Mouse (Mus musculus) heart, postnatal 25 days (tissue): ENCODE measurements at regions not wholly inside any gene's neighbourhood (a gene's known extent, or its start where the extent isn't known, plus 50 kb on each side); places are given as distances from the start of the nearest gene placed in this dataset.

ENCODE experiments used
- DNase-seq: peaks from one replicate; pipeline ENCODE4 v3.0.0; 2022; ENCODE audit warnings: low spot score
- intact Hi-C: fragments of 180-260 bp; cut with DNase I; formaldehyde crosslinking; loops from one replicate; pipeline ENCODE4 v1.15.1; 2025

DNA sequence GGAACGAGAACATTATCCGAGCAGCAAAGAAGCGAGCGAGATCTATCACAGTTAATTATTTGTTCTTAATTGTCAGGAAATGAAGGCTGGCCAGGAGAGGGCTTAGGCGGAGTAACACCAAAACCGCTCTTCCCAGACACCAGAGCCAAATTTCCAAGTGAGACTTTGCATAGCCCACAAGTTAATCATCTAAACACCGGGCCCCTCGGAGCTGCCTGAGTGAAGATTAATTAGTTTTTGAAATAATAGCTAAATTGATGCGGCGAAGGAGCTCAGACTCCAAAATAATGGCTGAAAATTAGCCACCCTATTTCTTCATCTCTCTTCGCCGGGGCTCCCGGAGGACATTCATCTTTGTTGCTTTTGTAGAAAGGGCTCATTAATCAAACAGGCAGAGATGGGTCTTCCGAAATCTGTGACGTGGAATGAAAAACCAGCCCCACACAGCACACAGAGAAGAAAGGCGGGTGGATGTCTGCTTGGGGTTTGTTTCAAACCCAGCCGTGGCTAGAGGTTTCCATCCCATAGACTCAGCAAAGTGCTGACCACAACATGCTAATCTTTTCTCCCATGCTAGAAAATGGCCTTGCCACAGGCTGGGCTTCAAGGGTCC is 193.7 kb downstream of the Suds3 start:
- intact Hi-C loops: no loop called here
- DNase-seq: no peak

DNA sequence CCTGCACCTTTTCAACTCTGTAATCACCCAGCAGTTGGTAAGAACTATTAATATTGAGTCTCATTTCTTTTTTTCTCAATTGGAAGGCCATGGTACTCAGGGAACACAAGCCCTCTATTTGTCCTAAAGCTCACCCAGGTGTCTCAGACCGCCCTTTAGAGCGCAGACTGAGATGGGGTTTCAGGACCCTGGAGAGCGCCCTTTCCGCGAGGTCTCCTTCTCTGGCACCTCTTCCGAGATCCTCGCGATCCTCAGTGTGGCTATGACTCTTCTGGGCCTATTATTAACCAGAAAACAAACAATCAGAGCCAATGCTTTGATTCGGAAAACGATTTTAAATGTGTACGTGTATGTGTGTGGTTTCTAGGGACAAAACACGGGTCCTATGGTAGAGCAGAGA is 201.0 kb downstream of the Suds3 start:
- DNase-seq: no peak
- intact Hi-C loops: no loop called here

DNA sequence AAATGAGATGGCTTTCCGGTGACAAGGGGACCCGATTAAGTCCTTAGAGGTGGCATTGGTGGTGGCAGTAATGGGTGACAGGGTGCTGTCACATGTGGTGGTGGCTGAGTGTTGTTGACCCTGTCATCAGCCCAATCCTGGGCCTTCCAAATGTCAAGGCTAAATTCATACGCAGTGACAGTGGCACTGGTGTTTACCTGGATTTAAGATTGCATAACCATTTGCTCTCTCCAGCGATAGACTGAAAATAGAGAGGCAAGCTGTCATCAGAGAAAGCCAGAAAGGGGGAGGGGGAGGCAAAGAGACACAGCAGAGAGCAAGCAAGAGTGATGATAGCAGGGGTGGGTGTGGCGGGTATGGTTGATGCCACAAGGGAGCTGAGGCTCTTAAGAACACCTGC is 215.1 kb downstream of the Suds3 start:
- DNase-seq: no peak
- intact Hi-C loops: no loop called here

DNA sequence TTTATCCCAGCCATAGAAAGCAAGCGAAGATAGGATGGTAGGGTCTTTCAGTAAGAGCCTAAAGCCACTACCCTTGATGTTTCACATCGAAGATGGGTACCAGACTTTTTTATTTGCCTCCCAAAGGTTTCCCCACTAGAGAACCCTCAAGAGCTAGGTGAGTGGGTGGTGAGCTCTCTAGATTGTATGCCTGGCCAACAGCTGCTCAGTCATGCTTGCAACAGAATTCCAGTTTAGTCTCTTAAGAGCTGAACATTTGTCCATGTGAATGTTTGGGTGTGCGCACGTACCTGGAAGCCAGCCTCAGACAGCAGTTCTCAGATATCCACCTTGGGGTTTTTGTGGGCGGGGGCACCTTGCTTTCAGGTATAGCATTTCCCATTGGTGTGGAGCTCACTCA is 218.5 kb downstream of the Suds3 start:
- DNase-seq: no peak
- intact Hi-C loops: no loop called here

DNA sequence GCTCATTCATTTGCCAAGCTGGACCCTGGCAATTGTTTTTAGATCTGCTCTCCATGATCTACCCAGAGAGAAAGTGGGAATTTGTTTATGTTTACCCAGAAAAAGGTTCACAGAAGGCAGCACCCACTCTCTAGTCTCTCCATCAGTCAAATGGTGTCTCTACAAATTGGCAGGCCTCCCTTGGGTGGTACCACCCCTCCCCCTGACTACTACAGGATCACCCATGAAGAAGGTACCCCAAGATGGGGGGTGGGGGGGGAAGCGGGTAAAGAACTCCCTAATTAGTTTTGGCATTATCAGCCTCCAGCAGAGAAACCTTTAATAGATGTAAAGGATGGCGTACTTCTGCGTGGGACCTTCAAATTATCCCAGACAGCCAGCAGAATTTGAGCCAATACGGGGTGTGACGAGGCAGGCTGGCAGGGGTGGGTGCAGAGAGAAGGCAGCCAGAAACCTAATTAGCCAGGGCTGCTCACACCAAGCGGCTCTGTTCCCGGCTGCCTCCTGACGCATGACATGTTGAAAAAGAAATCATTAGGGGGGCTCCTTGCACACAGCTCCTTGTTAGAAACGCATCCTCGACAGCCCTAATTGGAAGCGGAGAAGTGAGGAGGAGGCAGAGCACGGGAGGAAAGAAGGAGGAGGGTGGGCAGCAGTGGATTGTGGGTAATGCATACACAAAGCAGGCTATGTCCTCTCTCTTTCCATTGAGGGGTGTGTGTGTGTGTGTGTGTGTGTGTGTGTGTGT is 220.7 kb downstream of the Suds3 start:
- no peak for DNase-seq
- intact Hi-C loops: no loop called here

DNA sequence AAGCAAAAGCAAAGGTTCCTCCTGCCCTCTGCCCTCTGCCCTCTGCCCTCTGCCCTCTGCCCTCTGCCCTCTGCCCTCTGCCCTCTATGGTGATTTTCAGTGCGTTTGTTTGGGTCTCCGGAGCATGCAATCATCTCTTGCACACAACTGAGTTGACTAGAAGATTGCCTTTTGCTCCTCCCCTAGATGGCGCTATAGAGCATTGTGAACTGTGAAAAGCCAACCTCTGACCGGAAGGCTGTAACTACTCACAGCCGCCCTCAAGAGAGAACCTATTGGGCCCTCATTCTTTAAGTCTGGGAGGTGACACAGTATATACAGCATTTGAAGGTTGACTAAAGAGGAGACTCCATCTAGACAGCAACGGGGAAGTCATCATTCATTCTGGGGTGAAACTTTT is 221.3 kb downstream of the Suds3 start:
- intact Hi-C loops: loop anchor here (1.0 kb wide), 1 partner anchor 143 kb away; no protein-coding TSS in a partner anchor
- no peak for DNase-seq

GRCm38 (mm10) chr5:116892877-116893276 is 223.0 kb downstream of the Suds3 start:
- intact Hi-C loops: no loop called here
- DNase-seq: no peak

DNA sequence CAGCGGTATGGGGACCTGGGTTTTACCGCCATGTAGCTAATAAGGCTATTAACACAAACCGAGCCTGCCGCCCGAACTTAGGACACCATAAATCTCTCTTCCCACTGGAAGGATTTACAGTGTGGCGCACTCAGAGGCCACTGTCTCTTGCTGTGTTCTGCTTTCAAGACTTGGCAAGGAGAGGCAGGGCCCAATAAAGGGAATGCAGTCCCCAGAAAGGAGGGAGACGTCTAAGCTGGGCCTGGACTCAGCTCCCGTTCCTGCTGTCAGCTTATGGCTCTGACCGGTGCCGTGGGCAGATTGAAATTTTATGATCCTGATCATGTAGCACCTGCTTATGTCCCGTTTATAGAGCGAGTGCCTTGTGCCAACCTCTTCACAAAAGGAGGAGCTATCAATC is 226.7 kb downstream of the Suds3 start:
- intact Hi-C loops: no loop called here

DNA sequence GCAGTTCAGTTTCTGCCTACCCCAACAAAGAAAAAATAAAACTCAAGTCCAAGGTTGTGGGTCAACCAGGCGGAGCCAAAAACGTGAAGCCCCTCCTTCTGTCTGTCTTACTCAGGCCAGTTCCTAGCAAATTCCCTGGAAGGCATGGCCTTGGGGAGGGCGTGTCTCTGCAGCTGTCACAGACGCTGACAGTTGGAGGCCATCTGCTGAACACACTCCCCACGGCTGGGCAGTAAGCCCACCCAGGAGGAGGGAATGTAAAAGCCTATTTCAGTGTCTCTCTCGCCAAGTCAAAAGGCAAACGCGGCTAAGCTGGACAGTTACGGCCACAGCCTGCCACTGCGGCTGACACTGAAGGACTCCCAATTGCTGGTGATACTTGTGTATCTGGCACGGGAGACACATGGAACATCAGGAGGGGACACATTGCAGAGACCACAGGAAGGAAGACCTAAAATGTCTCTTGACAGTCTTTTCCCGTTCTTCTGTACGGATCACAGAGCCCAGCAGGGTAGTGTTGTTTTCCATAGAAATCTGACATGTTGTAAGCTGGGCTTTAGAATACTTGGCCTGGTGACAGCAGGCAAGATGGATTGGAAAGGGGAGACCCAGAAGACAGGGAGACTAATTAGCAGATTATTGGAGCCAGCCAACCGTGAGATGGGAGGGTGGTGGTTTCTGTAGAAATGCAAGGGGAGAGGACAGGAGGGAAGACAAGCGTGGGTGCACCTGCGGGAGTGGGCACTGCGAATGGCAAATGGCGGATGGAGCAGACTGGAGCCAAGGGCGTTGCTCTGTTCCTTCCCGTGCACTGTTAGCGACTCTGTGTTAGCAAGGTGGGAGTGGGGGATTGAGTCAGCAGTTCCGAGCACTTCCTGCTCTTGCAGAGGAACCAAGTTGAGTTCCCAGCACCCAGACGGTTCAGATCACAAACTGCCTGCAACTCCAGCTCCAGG is 229.5 kb downstream of the Suds3 start:
- intact Hi-C loops: no loop called here

More for the DNA sequence above, 226.7 kb downstream of the Suds3 start:
- DNase-seq: no peak

GRCm38 (mm10) chr5:116879761-116880160 is 236.2 kb downstream of the Suds3 start:
- DNase-seq: no peak
- intact Hi-C loops: no loop called here

More for the DNA sequence above, 229.5 kb downstream of the Suds3 start:
- no peak for DNase-seq

GRCm38 (mm10) chr5:116874941-116875340 is 241.0 kb downstream of the Suds3 start:
- intact Hi-C loops: no loop called here
- DNase-seq: no peak

DNA sequence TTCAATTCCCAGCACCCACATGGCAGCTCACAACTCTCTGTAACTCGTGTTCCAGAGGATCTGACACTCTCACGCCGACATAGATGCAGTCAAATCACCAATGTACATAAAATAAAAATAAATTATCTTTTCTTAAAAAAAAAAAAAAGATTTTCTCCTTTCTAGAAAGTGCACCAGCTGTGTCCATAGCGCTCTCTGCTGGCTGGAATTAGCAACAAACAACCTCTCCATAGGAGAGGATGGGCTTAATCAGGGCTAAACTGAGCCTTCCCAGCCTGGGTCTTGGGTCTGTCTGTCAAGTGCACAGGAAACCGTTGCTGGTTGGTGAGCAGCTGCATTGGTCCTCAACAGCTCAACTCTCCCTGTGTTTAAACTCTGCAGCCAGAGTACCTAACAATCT is 247.8 kb downstream of the Suds3 start:
- no peak for DNase-seq
- intact Hi-C loops: no loop called here

DNA sequence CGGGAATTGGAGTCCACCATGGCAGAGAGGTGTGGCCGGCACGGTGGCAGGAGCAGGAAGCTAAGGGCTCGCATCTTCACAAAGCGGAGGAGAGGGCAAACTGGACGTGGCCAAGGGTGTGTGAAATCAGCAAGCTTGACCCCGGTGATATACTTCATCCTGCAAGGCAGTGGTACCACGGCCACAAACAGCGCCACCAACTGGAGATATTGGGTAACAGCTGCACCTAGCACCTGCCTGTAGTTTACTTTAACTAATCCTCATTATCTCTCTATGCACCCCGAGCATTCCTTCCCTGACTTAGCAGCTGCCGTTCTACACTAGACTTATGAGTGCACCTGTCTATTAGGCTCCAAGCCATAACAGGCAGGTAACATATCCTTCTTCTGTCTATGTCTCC is 251.6 kb downstream of the Suds3 start:
- intact Hi-C loops: no loop called here
- no peak for DNase-seq

GRCm38 (mm10) chr5:116852691-116853090 is 261.1 kb upstream of the Srrm4 start:
- intact Hi-C loops: no loop called here
- no peak for DNase-seq

DNA sequence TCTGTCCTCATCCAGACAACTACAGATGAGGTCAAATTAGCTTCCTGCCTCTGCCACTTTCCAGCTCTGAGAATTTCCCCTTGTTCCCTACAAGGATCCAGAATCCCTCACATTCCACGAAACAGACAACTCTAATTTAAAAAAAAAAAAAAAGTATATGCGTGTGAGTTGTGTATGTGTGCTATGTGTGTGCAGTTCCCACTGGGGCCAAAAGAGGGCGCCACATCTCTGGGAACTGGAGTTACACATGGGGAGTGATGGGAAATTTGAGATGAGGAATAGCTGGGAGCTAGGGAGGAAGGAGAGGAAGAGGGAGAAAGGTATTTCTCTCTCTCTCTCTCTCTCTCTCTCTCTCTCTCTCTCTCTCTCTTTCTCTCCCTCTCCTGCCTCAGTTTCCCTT is 240.3 kb upstream of the Srrm4 start:
- DNase-seq: no peak
- intact Hi-C loops: no loop called here

DNA sequence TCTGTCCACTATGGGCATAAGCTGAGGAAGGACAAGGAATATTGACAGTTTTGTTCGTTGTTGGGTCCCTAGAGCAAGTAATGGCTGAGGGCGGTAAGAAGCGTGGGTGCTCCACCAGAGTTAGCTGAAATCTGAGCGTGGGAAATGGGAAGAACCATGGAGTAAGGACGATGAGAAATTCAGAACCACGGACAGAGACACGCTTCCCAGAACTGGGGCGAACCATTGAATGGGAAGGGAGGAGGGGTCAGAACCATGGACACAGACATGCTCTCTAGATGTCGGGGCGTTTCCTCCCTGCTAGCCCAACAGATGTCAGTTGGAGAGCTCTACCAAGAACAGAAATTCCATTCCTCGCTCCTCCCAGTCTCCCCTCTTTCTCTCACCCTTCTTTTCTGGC is 238.2 kb upstream of the Srrm4 start:
- no peak for DNase-seq
- intact Hi-C loops: no loop called here

GRCm38 (mm10) chr5:116823260-116823659 is 231.6 kb upstream of the Srrm4 start:
- intact Hi-C loops: no loop called here
- no peak for DNase-seq

- no peak for DNase-seq
- intact Hi-C loops: no loop called here
Observed at GRCm38 (mm10) chr5:116822141-116822540, 230.5 kb upstream of the Srrm4 start.

DNA sequence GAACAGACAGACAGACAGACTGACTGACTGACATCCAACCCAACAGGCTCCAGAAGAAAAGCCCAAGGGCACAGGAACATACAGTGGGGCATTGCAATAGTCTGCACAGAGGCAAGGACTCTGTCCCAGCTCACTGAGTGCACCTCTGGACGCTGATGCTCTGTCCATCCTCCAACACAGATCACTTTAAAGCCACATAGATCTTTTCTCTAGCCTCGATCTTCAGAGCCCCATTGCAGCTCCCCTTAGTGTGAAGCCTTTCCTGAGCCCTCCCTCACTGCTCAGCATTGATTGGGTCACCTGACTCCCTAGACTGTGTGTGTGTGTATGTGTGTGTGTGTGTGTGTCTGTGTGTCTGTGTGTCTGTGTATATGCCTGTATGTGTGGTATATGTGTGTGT is 218.2 kb upstream of the Srrm4 start:
- DNase-seq: no peak
- intact Hi-C loops: no loop called here

DNA sequence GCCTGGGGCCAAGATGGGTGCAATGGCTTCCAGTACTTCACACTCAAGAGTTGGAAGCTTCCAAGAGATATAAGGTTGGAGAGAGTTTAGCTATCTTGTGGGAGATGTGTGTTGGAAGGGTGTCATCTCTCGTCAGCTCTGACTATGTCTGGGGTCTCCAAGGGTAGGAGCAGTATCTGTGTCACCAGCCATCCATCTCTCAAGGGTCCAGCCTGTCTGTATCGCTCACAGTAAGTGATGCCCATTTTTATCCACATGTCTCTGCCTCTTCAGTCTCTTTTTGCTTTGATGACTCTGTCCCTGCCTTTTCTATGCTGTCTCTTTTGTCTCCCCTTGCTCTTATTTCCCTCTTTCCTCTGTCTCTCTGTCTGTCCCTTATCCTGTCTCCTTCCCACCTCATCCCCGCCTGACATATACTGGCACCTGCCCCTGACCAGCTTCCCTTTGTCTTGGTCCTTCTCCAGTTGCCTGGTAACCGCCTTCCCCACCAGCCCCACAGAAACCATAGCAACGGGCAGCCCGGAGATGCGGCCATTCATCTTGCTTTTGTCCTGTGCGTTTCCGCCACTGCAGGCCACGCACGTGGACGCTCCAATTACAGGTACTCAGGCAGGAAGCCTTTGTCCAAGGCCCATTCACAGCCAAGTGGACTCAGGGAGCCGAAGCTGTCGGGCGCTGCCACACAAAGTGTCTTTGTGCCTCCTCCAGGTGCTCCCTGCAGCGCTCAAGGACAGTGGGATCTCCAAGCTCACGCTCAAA is 217.6 kb upstream of the Srrm4 start:
- DNase-seq: no peak
- intact Hi-C loops: no loop called here
